Mouse (Mus musculus): ENCODE measurements around the gene Gm6592. TPM values are rescaled to one million over a fixed set of nuclear protein-coding genes. Genes with fewer than 3 reads are reported as not detected.
"Not testable (repeated sequence)": the region's sequence is repeated elsewhere in the genome, so short reads cannot be mapped to it uniquely, and the experiment has no call there.

Gene Gm6592
- total RNA-seq (2014; fragmentation: Nextera tagmentation) (not detected in 2 replicates), total RNA-seq (2017) (not detected in 2 replicates)

GRCm38 (mm10) chrX:8843694-8844093, at the start of gene Gm6592:
Gm6592 (plus strand) TSS chrX:8843994.
- ATAC-seq (replicated peaks; ENCODE audit: poor library complexity, severe bottlenecking), result no peak

- ATAC-seq (replicated peaks; ENCODE audit: poor library complexity, severe bottlenecking), result not testable (repeated sequence)
Measured at GRCm38 (mm10) chrX:8803391-8803790, 40.4 kb upstream of the Gm6592 start, which contains the start of gene Ssxb5. Ssxb5 (plus strand) TSS chrX:8803691.

GRCm38 (mm10) chrX:8832043-8832442, 11.8 kb upstream of the Gm6592 start:
- ATAC-seq (replicated peaks; ENCODE audit: poor library complexity, severe bottlenecking), result no peak

GRCm38 (mm10) chrX:8852486-8852885, 8.7 kb downstream of the Gm6592 start:
- ATAC-seq (replicated peaks; ENCODE audit: poor library complexity, severe bottlenecking), result no peak

- ATAC-seq (replicated peaks; ENCODE audit: poor library complexity, severe bottlenecking), result peak; percentile 81
Measured at GRCm38 (mm10) chrX:8864331-8864730, 20.5 kb downstream of the Gm6592 start.

GRCm38 (mm10) chrX:8873953-8874352, 30.2 kb downstream of the Gm6592 start, which contains the start of gene Gm5751:
Gm5751 (plus strand) TSS chrX:8874253.
- ATAC-seq (replicated peaks; ENCODE audit: poor library complexity, severe bottlenecking), result not testable (repeated sequence)

GRCm38 (mm10) chrX:8884336-8884735, 40.5 kb downstream of the Gm6592 start:
- ATAC-seq (replicated peaks; ENCODE audit: poor library complexity, severe bottlenecking), result no peak

- no peak for ATAC-seq (replicated peaks; ENCODE audit: poor library complexity, severe bottlenecking)
Measured at GRCm38 (mm10) chrX:8891975-8892342, 48.2 kb downstream of the Gm6592 start.

GRCm38 (mm10) chrX:8892343-8893155, 48.8 kb downstream of the Gm6592 start, which contains the start of gene B630019K06Rik:
B630019K06Rik (plus strand) TSS chrX:8892382.
- peak; percentile 84 for ATAC-seq (replicated peaks; ENCODE audit: poor library complexity, severe bottlenecking)

- ATAC-seq (replicated peaks; ENCODE audit: poor library complexity, severe bottlenecking), result peak; percentile 25
Measured at GRCm38 (mm10) chrX:8893182-8893651, 49.4 kb downstream of the Gm6592 start.

Other genes starting within 250 kb of the Gm6592 start
- not detected in 2 replicates for gene Ssxb8, start 153.2 kb upstream of the Gm6592 start, total RNA-seq (2014; fragmentation: Nextera tagmentation)
- gene Ssxb8, start 153.2 kb upstream of the Gm6592 start, total RNA-seq (2017), result not detected in 2 replicates
- gene Ssx9, start 95.6 kb upstream of the Gm6592 start, total RNA-seq (2014; fragmentation: Nextera tagmentation), result not detected in 2 replicates
- not detected in 2 replicates for gene Ssx9, start 95.6 kb upstream of the Gm6592 start, total RNA-seq (2017)
- not detected in 2 replicates for gene Ssxb5, start 40.3 kb upstream of the Gm6592 start, total RNA-seq (2014; fragmentation: Nextera tagmentation)
- gene Ssxb5, start 40.3 kb upstream of the Gm6592 start, total RNA-seq (2017), result not detected in 2 replicates
- not detected in 2 replicates for gene Gm5751, start 30.3 kb downstream of the Gm6592 start, total RNA-seq (2014; fragmentation: Nextera tagmentation)
- not detected in 2 replicates for gene Gm5751, start 30.3 kb downstream of the Gm6592 start, total RNA-seq (2017)
- 1.8 and 2.1 TPM in 2 replicates for gene B630019K06Rik, start 48.4 kb downstream of the Gm6592 start, total RNA-seq (2014; fragmentation: Nextera tagmentation)
- gene B630019K06Rik, start 48.4 kb downstream of the Gm6592 start, total RNA-seq (2017), result 0.26 and 0.39 TPM in 2 replicates
- gene Fthl17b, start 119.0 kb downstream of the Gm6592 start, total RNA-seq (2014; fragmentation: Nextera tagmentation), result not detected in 2 replicates
- gene Fthl17b, start 119.0 kb downstream of the Gm6592 start, total RNA-seq (2017), result not detected in 2 replicates
- gene Fthl17c, start 132.6 kb downstream of the Gm6592 start, total RNA-seq (2014; fragmentation: Nextera tagmentation), result not detected in 2 replicates
- not detected in 2 replicates for gene Fthl17c, start 132.6 kb downstream of the Gm6592 start, total RNA-seq (2017)
- gene Fthl17d, start 142.8 kb downstream of the Gm6592 start, total RNA-seq (2014; fragmentation: Nextera tagmentation), result not detected in 2 replicates
- gene Fthl17d, start 142.8 kb downstream of the Gm6592 start, total RNA-seq (2017), result not detected in 2 replicates
- gene Fthl17e, start 189.5 kb downstream of the Gm6592 start, total RNA-seq (2014; fragmentation: Nextera tagmentation), result not detected in 2 replicates
- gene Fthl17e, start 189.5 kb downstream of the Gm6592 start, total RNA-seq (2017), result not detected in 2 replicates
- not detected in 2 replicates for gene Fthl17f, start 219.0 kb downstream of the Gm6592 start, total RNA-seq (2014; fragmentation: Nextera tagmentation)
- gene Fthl17f, start 219.0 kb downstream of the Gm6592 start, total RNA-seq (2017), result not detected in 2 replicates

Data from granulocyte monocyte progenitor cell, adult 5-6 weeks (primary cell).